Mouse (Mus musculus): ENCODE results near the gene Zfyve1. TPM values are rescaled to one million over a fixed set of nuclear protein-coding genes. Genes with fewer than 3 reads are reported as not detected.
"Not testable (repeated sequence)": the region's sequence is repeated elsewhere in the genome, so short reads cannot be mapped to it uniquely, and the experiment has no call there.

Zfyve1 gene
- polyA plus RNA-seq, 1 experiment from 2014 or later = 30.4 TPM

DNA sequence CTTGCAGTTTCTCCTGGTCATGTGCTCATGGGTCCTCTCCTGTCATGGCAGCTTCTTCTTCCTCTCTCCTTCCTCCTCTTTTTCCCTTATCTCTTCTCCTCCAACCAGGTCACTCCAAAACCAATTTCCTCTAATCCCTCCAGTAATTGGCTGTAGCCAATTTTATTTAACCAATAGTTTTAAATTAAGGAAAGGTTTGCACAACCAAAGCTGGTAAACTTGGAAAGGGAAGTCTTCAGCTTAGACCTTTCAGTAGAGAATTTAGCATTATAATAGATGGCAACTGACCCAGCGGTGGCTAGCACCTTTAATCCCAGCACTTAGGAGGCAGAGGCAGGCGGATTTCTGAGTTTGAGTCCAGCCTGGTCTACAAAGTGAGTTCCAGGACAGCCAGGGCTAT, 9.4 kb upstream of the Zfyve1 start:
- H3K36me3 ChIP-seq (replicated peaks); H3K4me1 ChIP-seq; H3K27me3 ChIP-seq (replicated peaks); H3K4me3 ChIP-seq; ATAC-seq (replicated peaks); H3K9me3 ChIP-seq; H3K9ac ChIP-seq; H3K27ac ChIP-seq; H3K4me2 ChIP-seq: not testable (repeated sequence)
- 93% methylated on average over 2 of the region's 2 CpGs for WGBS

DNA sequence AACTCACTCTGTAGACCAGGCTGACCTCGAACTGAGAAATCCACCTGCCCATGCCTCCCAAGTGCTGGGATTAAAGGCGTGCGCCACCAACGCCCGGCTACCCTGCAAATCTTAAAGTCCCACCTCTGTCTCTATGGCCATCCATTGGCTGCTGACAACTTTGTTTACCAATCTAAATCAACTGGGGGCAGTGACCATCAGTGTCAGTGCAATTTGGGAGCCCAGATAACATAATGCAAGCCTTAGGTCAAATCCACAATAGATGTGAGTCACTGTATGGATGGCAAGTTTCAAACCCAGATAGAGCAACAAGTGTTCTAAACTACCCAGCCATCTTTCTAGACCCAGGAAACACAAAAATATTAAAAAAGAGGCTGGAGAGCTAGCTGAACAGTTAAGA, 5.3 kb upstream of the Zfyve1 start:
- H3K9ac ChIP-seq = no peak overlapping the region
- no peak overlapping the region for H3K4me3 ChIP-seq
- WGBS = 91% methylated on average over 5 of the region's 5 CpGs

DNA sequence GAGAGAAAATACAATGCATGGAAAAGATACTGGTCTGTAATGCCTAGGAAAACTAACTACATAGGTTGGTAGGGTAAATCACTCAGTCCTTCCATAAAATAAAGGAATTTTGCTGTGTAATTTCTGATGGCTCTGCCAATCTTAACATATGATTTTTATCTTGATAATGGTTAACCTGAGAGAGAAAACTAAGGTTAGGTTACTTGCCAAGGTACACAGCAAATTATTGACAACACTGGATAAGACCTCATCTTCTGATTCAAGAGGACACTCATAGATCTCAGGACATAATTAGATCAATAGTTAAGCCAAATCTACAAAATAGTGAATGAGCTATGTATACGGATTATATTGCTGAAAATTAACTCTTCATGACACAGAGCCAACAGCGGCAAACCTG, 859 bp upstream of the Zfyve1 start:
- H3K36me3 ChIP-seq (replicated peaks) = peaks cover 8% of the 10 kb centered on the region; the same call in 1 of the 2 replicates
- 80% methylated on average over 2 of the region's 2 CpGs for WGBS
- no peak overlapping the region for H3K27ac ChIP-seq
- H3K4me1 ChIP-seq = peaks cover 32% of the 10 kb centered on the region
- H3K4me3 ChIP-seq = no peak overlapping the region
- no peaks in the 10 kb centered on the region for H3K27me3 ChIP-seq (replicated peaks)
- H3K9me3 ChIP-seq = no peaks in the 10 kb centered on the region
- no peak overlapping the region for H3K4me2 ChIP-seq
- no peak for ATAC-seq (replicated peaks)
- no peak overlapping the region for H3K9ac ChIP-seq

More for the DNA sequence above, 5.3 kb upstream of the Zfyve1 start:
- Histone ChIP-seq H3K27ac (no peak overlapping the region), H3K4me2 (no peak overlapping the region), H3K36me3 (replicated peaks) (no peaks in the 10 kb centered on the region), H3K27me3 (replicated peaks) (no peaks in the 10 kb centered on the region), H3K4me1 (no peaks in the 10 kb centered on the region), H3K9me3 (no peaks in the 10 kb centered on the region)
- ATAC-seq (replicated peaks) = no peak

DNA sequence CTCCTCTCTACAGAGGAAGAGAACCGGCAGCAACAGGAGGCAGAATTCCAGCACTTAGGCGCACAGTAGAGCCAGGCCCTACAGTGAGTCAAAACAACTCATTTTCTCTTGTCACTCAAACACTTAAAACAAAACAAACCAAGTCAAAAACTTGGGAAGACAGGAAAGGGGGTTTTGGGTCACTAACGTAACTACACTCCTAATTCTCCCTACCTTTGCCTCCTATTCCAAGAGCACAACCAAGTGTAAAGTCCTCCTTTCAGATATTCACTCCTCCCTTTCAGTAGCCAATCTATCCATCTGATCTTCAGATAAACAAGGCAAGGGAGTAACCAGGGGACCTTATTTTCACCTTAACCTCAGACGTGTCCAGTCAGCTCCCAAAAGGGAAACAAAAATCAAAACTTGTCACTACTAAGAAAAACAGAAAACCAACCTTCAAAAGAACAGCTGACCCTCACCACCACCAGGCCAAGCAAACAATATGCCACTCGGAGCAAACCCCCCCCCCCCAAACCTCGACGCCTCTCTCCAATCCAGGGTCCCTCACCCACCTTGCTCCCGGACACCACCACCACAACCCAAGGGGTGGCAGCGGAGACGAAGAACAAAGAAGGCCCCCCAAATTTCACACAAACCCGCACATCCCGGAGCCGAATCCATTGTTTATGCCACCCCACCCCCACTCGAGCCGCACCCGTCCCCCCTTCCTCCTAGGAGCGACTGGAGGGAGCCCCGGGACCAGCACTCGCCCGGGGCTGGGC, 649 bp downstream of the Zfyve1 start:
- 3% methylated on average over 19 of the region's 20 CpGs for WGBS

DNA sequence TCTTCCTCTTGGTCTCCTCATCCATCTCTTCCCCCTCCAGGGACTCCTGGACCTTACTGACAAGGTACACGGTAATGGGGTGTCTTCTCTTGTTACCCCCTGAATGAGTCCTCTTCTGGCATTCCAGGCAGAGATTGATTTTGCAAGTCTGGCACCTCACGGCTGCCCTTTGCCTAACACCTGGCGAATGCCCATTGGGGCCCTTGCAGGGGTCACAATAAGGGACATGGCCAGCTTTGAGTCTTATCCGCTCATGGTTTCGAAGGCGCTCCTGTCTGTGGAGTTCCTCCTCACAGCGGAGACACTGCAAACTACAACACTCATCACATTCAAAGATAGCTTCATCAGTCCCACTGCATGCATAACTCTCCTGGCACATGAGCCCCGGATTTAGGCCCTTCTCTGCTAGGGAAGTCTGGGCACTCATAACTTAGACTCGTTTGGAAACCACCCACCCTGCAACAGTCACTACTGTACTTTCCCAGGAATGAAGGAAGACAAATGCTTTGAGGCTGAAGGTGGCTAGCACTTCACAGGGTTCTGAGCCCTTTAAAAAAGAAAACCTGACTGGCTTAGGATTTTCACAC, 2.5 kb downstream of the Zfyve1 start:
- peaks cover 31% of the 10 kb centered on the region for H3K36me3 ChIP-seq (replicated peaks)
- H3K4me1 ChIP-seq = peaks cover 40% of the 10 kb centered on the region
- WGBS = 92% methylated on average over 9 of the region's 9 CpGs
- no peak overlapping the region for H3K27ac ChIP-seq
- no peak overlapping the region for H3K9ac ChIP-seq
- no peaks in the 10 kb centered on the region for H3K27me3 ChIP-seq (replicated peaks)
- no peak for ATAC-seq (replicated peaks)
- 0 out of 2 replicates have a peak overlapping the region, but pooled peaks have one; percentile 73 for H3K4me2 ChIP-seq
- H3K4me3 ChIP-seq = no peak overlapping the region
- H3K9me3 ChIP-seq = no peaks in the 10 kb centered on the region

More for the DNA sequence above, 649 bp downstream of the Zfyve1 start:
- H3K36me3 ChIP-seq (replicated peaks) = peaks cover 17% of the 10 kb centered on the region
- peak overlapping the region; percentile 90 for H3K9ac ChIP-seq
- H3K9me3 ChIP-seq = no peaks in the 10 kb centered on the region
- peak overlapping the region; percentile 93 for H3K27ac ChIP-seq
- H3K4me1 ChIP-seq = peaks cover 40% of the 10 kb centered on the region
- ATAC-seq (replicated peaks) = no peak; the same call in 1 of the 2 replicates
- H3K4me2 ChIP-seq = peak overlapping the region; percentile 73
- no peaks in the 10 kb centered on the region for H3K27me3 ChIP-seq (replicated peaks)
- peak overlapping the region; percentile 88 for H3K4me3 ChIP-seq

DNA sequence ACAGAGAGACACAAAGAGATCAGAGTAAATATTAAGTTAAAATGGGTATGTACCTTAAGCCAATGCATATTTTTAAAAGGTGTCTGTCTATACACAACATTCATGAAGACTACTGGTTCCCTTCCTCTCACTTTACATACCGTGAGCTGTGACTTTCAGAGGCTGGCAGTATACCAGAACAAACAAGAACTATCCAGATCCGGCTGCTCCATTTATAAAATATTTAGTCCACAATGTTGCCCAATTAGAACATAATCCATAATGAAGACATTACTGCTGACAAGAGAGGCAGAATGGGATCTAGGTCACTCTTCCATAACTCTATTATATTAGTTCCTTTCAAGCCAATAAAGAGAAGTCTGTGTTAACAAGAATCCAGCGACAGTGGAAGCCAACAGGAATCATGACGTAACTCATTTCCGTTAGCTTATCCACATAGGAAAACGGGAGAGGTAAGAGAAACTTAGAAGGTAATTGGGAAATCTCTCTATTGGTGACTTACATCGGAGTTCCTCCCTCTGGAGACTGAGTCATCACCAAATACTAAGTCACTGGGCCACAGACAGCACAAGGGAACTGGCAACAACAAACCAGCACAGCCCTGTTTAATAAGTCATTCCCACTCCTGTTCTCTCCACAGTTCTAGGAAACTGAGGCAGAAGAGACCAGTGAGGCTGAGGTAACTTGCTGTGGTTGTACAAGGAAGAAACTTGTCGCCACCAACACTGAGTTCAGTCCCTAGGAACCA, 5.1 kb downstream of the Zfyve1 start:
- ATAC-seq (replicated peaks) = no peak
- H3K4me1 ChIP-seq = peaks cover 40% of the 10 kb centered on the region
- H3K36me3 ChIP-seq (replicated peaks) = peaks cover 51% of the 10 kb centered on the region
- no peak overlapping the region for H3K9ac ChIP-seq
- H3K9me3 ChIP-seq = no peaks in the 10 kb centered on the region
- no peak overlapping the region for H3K4me3 ChIP-seq
- WGBS = 91% methylated on average over 8 of the region's 8 CpGs
- no peak overlapping the region for H3K27ac ChIP-seq
- no peak overlapping the region for H3K4me2 ChIP-seq
- H3K27me3 ChIP-seq (replicated peaks) = no peaks in the 10 kb centered on the region

DNA sequence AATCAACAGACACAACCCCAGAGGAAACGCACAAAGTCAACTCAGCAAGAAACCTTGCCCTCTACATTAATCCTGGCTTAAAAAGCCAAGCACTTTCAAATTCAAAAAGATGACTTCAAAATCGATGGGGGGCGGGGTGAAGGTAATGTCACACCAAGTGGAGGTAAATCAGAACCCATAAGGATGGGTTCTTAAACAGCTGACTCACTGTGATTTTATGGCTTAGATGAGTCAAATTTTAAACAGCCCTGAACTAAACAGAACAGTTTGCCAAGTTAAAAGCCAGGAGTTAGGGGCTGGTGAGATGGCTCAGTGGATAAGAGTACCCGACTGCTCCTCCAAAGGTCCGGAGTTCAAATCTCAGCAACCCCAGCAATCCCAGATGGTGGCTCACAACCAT, 10.4 kb downstream of the Zfyve1 start:
- H3K4me2 ChIP-seq = no peak overlapping the region
- H3K27ac ChIP-seq = no peak overlapping the region
- 95% methylated on average over 5 of the region's 5 CpGs for WGBS
- H3K4me1 ChIP-seq = no peaks in the 10 kb centered on the region
- H3K27me3 ChIP-seq (replicated peaks) = no peaks in the 10 kb centered on the region
- H3K4me3 ChIP-seq = no peak overlapping the region
- H3K9me3 ChIP-seq = no peaks in the 10 kb centered on the region
- H3K9ac ChIP-seq = no peak overlapping the region
- ATAC-seq (replicated peaks) = no peak
- peaks cover 45% of the 10 kb centered on the region for H3K36me3 ChIP-seq (replicated peaks)

DNA sequence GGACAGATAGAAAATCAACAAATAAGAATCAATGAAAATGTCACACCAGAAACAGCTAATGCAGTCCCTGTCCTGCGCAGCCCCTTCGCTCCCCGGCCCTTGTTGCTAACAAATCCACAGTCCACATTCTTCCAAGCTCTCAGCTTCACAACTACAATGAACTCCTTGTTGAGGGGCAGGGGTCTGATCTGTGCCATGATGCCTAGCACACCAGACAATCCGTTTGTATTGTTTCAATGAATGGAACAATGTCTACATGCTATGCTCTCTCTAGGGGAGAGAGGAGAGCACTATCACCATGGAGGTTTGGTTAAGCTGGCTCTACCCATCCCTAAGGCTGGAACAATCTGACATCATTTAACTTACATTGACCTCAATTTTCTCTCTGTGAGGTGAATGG, 14.3 kb downstream of the Zfyve1 start:
- Histone ChIP-seq H3K4me3 (no peak overlapping the region), H3K9ac (no peak overlapping the region), H3K9me3 (no peaks in the 10 kb centered on the region), H3K36me3 (replicated peaks) (0 out of 2 replicates have a peak, but pooled peaks cover 12% of the 10 kb centered on the region), H3K27ac (no peak overlapping the region), H3K27me3 (replicated peaks) (no peaks in the 10 kb centered on the region), H3K4me2 (no peak overlapping the region), H3K4me1 (peaks cover 12% of the 10 kb centered on the region; the same call in 1 of the 2 replicates)
- ATAC-seq (replicated peaks) = no peak
- 62% methylated on average over 4 of the region's 4 CpGs for WGBS

DNA sequence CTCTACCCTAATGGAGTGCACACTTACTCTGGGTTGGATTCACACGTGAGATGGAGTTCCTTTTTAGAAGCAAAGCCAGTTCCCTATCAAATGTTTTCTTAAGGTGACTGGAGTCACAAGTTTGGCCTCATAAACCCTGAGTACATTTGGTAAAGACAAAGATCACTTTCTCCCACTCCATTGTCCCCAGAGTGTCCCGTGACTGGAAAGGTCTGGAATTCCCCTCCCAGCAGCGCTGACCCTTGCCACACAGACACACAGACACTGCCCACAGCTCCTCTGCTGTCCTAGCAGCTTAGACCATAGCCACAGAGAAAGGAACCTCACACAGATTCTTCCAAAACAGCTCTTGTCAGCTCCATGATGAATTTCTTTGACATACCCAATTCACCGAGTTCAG, 14.9 kb downstream of the Zfyve1 start:
- Histone ChIP-seq H3K27ac (no peak overlapping the region), H3K4me1 (peaks cover 12% of the 10 kb centered on the region; the same call in 1 of the 2 replicates), H3K4me3 (no peak overlapping the region), H3K9me3 (no peaks in the 10 kb centered on the region), H3K36me3 (replicated peaks) (0 out of 2 replicates have a peak, but pooled peaks cover 8% of the 10 kb centered on the region), H3K9ac (no peak overlapping the region), H3K4me2 (no peak overlapping the region), H3K27me3 (replicated peaks) (no peaks in the 10 kb centered on the region)
- 72% methylated on average over 4 of the region's 4 CpGs for WGBS
- no peak for ATAC-seq (replicated peaks)

DNA sequence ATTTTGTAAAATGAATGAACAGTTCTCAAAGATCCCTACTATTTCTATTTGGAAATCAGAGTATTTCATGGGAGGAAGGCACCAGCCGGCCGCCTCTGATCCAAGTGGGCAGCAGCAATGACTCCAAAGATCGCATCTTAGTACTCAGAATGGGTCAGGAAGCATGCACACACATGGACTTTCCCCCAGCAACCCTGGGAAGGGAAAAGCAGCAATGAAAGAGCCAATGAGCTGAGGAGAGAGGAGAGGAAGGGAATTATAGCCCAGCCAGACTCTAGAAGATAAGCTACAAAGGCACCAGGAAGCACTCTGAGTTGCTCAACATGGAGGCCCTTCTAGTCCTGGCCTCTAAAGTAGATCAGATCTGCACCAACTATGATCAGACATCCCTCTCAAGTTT, 16.7 kb downstream of the Zfyve1 start:
- no peak for ATAC-seq (replicated peaks)
- peaks cover 7% of the 10 kb centered on the region; the same call in 1 of the 2 replicates for H3K36me3 ChIP-seq (replicated peaks)

DNA sequence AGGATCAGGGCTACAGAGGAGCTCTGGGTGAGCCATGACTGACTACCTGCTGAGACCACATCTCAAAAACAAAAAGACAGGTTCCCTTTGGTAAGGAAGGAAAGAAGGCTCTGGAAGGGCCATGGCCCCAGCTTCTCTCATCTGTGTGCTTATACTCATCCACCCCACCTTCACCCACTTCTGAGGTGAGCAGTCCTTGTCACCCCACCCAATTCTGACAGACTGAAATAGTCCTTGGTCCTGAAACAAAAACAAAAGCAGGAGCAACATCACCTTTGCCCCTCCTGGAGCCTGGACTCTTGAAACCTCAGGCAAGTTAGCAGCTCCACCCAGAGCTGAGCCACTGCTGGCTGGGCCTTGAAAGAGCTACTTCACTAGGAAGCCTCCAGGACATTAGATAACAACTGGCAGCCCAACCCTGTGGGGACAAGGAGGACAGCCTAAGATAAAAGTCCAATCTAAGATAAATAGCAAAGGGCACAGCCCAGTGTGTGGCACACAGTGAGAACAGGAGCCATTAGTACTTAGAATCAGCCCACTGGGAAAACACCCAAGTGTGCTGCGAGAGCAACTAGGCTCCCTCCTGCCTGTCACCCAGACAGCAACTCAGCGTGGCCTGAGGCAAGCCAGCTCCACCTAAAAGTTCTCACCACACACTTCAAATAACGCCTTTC, 18.0 kb downstream of the Zfyve1 start:
- Histone ChIP-seq H3K27ac (no peak overlapping the region), H3K4me3 (no peak overlapping the region), H3K27me3 (replicated peaks) (no peaks in the 10 kb centered on the region), H3K9me3 (no peaks in the 10 kb centered on the region), H3K4me2 (no peak overlapping the region), H3K36me3 (replicated peaks) (peaks cover 15% of the 10 kb centered on the region), H3K9ac (no peak overlapping the region), H3K4me1 (peaks cover 12% of the 10 kb centered on the region; the same call in 1 of the 2 replicates)
- WGBS = 49% methylated on average over 3 of the region's 3 CpGs
- no peak for ATAC-seq (replicated peaks)

More for the DNA sequence above, 16.7 kb downstream of the Zfyve1 start:
- no peaks in the 10 kb centered on the region for H3K9me3 ChIP-seq
- no peaks in the 10 kb centered on the region for H3K27me3 ChIP-seq (replicated peaks)
- no peak overlapping the region for H3K9ac ChIP-seq
- no peak overlapping the region for H3K4me2 ChIP-seq
- no peak overlapping the region for H3K4me3 ChIP-seq
- 96% methylated on average over 3 of the region's 3 CpGs for WGBS
- H3K4me1 ChIP-seq = peaks cover 12% of the 10 kb centered on the region; the same call in 1 of the 2 replicates
- H3K27ac ChIP-seq = no peak overlapping the region

DNA sequence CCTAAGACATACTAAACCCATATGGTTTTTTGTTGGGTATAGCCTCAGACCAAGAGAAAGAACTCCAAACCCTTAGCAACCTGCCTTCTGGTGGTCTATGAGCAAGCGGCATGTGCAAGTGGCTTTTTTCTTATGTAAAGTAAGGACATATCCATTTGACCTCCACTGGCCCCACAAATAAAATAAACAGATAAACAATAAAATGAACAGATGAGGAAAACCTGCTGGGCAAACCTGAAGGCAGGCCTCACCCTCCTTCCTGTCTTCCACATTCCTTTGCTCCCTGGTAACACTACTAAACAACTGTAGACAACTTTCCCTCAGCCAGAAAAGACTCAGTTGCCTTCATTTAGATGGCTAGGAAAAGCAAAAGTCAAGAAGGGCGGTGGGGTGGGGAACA, 18.7 kb downstream of the Zfyve1 start:
- 98% methylated on average over 2 of the region's 2 CpGs for WGBS
- no peak overlapping the region for H3K27ac ChIP-seq
- peaks cover 12% of the 10 kb centered on the region; the same call in 1 of the 2 replicates for H3K4me1 ChIP-seq
- H3K27me3 ChIP-seq (replicated peaks) = no peaks in the 10 kb centered on the region
- H3K4me3 ChIP-seq = no peak overlapping the region
- no peaks in the 10 kb centered on the region for H3K9me3 ChIP-seq
- H3K4me2 ChIP-seq = no peak overlapping the region
- peaks cover 19% of the 10 kb centered on the region for H3K36me3 ChIP-seq (replicated peaks)
- ATAC-seq (replicated peaks) = no peak
- H3K9ac ChIP-seq = no peak overlapping the region
